Mouse (Mus musculus): ENCODE measurements around the gene Cdc16. TPM values are rescaled to one million over a fixed set of nuclear protein-coding genes. Genes with fewer than 3 reads are reported as not detected.
A peak's percentile ranks its signal among the peaks of the same experiment; 100 is the strongest.
"Not testable (repeated sequence)": the region's sequence is repeated elsewhere in the genome, so short reads cannot be mapped to it uniquely, and the experiment has no call there.

Cdc16 gene
- 40.1 and 41.2 TPM in 2 replicates for polyA plus RNA-seq (2015; fragmentation: Nextera tagmentation; extraction: Ambion mirVana)

DNA sequence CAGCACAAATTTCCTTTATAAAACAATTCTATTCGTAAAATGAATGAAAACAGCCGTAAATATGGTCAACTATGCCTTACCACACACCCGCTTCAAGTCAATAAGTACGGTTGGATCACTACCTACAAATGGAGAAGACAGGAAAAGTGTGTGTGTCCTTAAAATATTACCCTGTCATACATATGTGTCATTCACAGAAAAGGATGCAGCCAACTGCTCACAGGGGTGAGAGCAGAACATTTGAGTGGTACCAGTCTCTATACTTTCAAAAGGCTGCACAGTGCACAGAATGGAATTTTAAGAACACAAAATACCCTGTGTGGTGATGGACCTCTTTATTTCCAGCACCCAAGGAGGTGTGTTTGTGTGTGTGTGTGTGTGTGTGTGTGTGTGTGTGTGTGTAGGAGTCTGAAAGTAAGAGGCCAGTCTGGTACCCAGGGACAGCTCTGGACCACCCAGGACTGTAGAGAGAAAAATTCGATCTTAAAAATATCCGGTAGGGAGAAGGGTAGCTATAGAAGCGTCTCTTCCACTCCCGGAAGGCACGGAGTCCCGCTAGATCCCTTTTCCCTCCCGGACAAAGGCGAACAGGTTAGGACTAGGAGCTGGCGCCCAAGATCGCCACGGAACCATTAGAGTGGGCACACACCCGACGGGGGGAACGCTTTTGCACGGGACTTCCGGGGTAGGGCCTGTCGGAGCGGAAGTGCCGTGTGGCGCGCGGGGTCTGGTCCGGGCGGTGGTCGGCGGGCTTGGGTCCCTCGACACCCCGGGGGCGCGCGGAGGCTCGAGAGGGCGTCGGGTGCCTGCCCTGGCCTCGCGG, at the start of gene Cdc16:
Gene Cdc16, plus strand, starts transcription at position 695 of the 823 bp plus-strand sequence.
- H3K27ac ChIP-seq (ENCODE audit: low read length) = peak within 1 kb of the TSS; percentile 82
- H3K9ac ChIP-seq (ENCODE audit: low read depth, low read length) = peak within 1 kb of the TSS; percentile 94
- no peaks in the 10 kb centered on the region for H3K27me3 ChIP-seq (ENCODE audit: control insufficient read depth, insufficient read depth, low read depth, low read length)
- WGBS (ENCODE audit: insufficient replicate concordance) = 8% methylated on average over 40 of the region's 40 CpGs
- peak within 1 kb of the TSS; percentile 83 for H3K4me2 ChIP-seq (ENCODE audit: low read depth, low read length)
- peak; percentile 91 for ATAC-seq (ENCODE audit: low read depth)
- H3K9me3 ChIP-seq (replicated peaks; ENCODE audit: control insufficient read depth, low read length) = no peaks in the 10 kb centered on the region
- peaks cover 14% of the 10 kb centered on the region for H3K4me1 ChIP-seq (ENCODE audit: control insufficient read depth, low read depth, low read length)
- H3K36me3 ChIP-seq (ENCODE audit: control insufficient read depth, insufficient read depth) = peaks cover 8% of the 10 kb centered on the region; the same call in 1 of the 2 replicates
- peak within 1 kb of the TSS; percentile 93 for H3K4me3 ChIP-seq (ENCODE audit: low read depth, low read length)

DNA sequence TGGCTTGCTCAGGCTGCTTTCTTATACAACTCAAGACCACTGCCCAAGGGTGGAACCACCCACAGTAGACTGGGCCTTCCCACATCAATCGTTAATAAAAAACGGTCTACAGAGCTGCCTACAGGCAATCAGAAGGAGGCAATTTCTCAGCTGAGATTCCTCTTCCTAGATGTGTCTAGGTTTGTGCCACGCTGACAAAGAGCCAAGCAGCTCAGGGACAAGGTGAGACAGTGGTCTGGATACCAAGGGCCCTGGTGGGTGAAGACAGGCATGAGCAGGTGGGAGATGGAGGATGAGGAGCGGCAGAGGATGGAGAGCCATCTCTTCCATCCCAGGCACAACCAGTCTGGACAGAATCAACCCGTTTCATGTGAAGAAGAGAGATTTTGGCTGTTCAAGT, 49.0 kb upstream of the Cdc16 start:
- Histone ChIP-seq H3K27me3 (ENCODE audit: control insufficient read depth, insufficient read depth, low read depth, low read length) (no peaks in the 10 kb centered on the region), H3K4me1 (ENCODE audit: control insufficient read depth, low read depth, low read length) (no peaks in the 10 kb centered on the region), H3K36me3 (ENCODE audit: control insufficient read depth, insufficient read depth) (no peaks in the 10 kb centered on the region), H3K9me3 (replicated peaks; ENCODE audit: control insufficient read depth, low read length) (no peaks in the 10 kb centered on the region), H3K4me2 (ENCODE audit: low read depth, low read length) (no peak overlapping the region), H3K4me3 (ENCODE audit: low read depth, low read length) (no peak overlapping the region), H3K9ac (ENCODE audit: low read depth, low read length) (no peak overlapping the region), H3K27ac (ENCODE audit: low read length) (no peak overlapping the region)
- 66% methylated on average over 5 of the region's 5 CpGs for WGBS (ENCODE audit: insufficient replicate concordance)
- ATAC-seq (ENCODE audit: low read depth) = no peak

DNA sequence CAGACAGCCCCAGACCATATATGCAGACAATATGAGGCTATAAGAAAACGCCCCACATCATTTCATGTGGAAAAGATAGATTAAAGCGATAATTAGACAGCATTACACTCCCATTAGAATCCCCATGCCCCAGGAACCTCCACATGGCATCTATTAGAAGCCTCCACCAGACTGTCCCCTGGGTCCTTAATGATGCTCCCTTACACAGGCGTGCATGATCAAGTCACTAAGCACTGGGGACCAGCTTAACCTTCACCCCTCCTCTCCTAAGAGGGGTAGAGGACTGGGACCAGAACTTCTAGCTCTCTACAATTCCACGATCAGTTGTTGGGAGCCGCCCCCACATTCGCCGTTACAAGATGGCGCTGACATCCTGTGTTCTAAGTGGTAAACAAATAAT, 38.5 kb upstream of the Cdc16 start:
- no peak for ATAC-seq (ENCODE audit: low read depth)
- H3K9me3 ChIP-seq (replicated peaks; ENCODE audit: control insufficient read depth, low read length) = no peaks in the 10 kb centered on the region
- H3K36me3 ChIP-seq (ENCODE audit: control insufficient read depth, insufficient read depth) = no peaks in the 10 kb centered on the region
- H3K27ac ChIP-seq (ENCODE audit: low read length) = no peak overlapping the region
- no peaks in the 10 kb centered on the region for H3K27me3 ChIP-seq (ENCODE audit: control insufficient read depth, insufficient read depth, low read depth, low read length)
- H3K4me2 ChIP-seq (ENCODE audit: low read depth, low read length) = no peak overlapping the region
- WGBS (ENCODE audit: insufficient replicate concordance) = 79% methylated on average over 8 of the region's 8 CpGs
- no peak overlapping the region for H3K9ac ChIP-seq (ENCODE audit: low read depth, low read length)
- H3K4me1 ChIP-seq (ENCODE audit: control insufficient read depth, low read depth, low read length) = no peaks in the 10 kb centered on the region
- no peak overlapping the region for H3K4me3 ChIP-seq (ENCODE audit: low read depth, low read length)

DNA sequence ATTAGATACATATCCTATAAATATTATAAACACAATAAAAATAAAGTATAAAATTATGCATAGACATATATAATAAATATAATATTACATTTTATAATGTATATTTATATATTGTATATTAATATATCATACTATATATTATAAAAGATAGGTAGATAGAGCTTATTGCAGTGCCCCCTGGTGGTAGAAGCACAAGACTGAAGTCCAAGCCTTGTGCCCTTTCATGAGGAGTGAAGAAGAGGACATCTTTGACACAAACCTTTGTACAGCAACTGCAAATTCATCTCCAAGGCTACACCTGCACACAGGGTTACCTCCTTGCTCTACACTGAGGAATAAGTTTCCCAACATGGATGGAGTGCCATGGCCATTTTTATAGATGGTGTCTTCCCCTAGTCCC, 31.8 kb upstream of the Cdc16 start:
- H3K36me3 ChIP-seq (ENCODE audit: control insufficient read depth, insufficient read depth) = no peaks in the 10 kb centered on the region
- H3K4me3 ChIP-seq (ENCODE audit: low read depth, low read length) = no peak overlapping the region
- no peak for ATAC-seq (ENCODE audit: low read depth)
- H3K9me3 ChIP-seq (replicated peaks; ENCODE audit: control insufficient read depth, low read length) = no peaks in the 10 kb centered on the region
- H3K4me1 ChIP-seq (ENCODE audit: control insufficient read depth, low read depth, low read length) = no peaks in the 10 kb centered on the region
- H3K9ac ChIP-seq (ENCODE audit: low read depth, low read length) = no peak overlapping the region
- H3K27ac ChIP-seq (ENCODE audit: low read length) = no peak overlapping the region
- no peaks in the 10 kb centered on the region for H3K27me3 ChIP-seq (ENCODE audit: control insufficient read depth, insufficient read depth, low read depth, low read length)
- H3K4me2 ChIP-seq (ENCODE audit: low read depth, low read length) = no peak overlapping the region

DNA sequence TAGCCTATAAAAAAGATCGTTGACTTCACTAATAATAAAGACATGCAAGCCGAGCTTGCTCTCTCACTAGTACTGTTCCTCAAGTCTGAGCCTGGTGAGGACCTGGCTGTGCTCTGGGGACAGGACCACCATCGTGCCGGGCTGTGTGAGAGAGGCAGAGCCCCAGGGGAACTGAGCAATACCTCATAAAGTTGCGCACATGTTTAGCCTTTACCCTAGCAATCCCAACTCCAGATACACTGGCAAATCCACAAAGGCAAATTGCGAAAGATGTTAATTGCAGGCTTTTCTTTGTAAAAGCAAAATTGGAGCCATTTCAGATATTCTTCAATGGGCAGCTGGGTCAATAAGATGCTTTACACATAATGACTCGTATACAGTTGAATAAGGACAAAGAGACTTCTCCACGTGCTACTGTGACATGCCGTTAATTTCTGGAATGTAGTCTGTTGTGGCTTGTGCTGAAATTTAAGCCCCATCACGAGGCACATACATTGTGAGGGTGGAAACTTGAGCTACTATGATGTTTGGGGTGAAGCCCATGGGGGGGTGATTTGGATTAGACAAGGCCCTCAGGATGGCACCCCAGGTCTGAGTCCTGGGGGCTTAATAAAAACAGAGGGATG, 29.9 kb upstream of the Cdc16 start:
- H3K4me1 ChIP-seq (ENCODE audit: control insufficient read depth, low read depth, low read length) = no peaks in the 10 kb centered on the region
- no peak overlapping the region for H3K4me2 ChIP-seq (ENCODE audit: low read depth, low read length)
- WGBS (ENCODE audit: insufficient replicate concordance) = 62% methylated on average over 10 of the region's 10 CpGs
- ATAC-seq (ENCODE audit: low read depth) = no peak
- no peak overlapping the region for H3K9ac ChIP-seq (ENCODE audit: low read depth, low read length)
- H3K27ac ChIP-seq (ENCODE audit: low read length) = no peak overlapping the region
- H3K27me3 ChIP-seq (ENCODE audit: control insufficient read depth, insufficient read depth, low read depth, low read length) = no peaks in the 10 kb centered on the region
- no peaks in the 10 kb centered on the region for H3K9me3 ChIP-seq (replicated peaks; ENCODE audit: control insufficient read depth, low read length)
- H3K36me3 ChIP-seq (ENCODE audit: control insufficient read depth, insufficient read depth) = no peaks in the 10 kb centered on the region
- H3K4me3 ChIP-seq (ENCODE audit: low read depth, low read length) = no peak overlapping the region

DNA sequence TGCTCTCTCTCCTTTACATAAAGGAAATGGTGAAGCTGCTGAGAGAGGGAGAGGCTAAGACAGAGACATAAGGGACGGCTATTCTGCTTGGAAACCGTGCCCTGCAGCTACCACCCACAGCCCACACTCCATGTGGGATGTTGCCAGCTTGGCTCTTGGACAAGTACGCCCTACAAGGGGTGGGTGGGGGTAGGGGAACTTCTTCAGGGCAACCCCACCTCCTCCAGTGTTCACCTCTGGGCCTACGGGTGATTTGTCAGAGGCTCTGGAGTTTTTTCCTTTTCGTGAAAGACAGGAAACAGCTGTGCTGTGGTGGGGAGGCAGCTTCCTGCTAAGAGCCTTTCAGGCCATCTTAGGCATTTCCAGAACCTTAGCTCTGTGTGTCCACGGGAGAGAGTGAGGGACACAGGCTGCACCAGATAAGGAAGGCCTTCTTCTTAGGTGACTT, 17.1 kb upstream of the Cdc16 start:
- H3K4me3 ChIP-seq (ENCODE audit: low read depth, low read length) = no peak overlapping the region
- ATAC-seq (ENCODE audit: low read depth) = peak; percentile 58
- H3K27ac ChIP-seq (ENCODE audit: low read length) = peak overlapping the region; percentile 80
- no peaks in the 10 kb centered on the region for H3K36me3 ChIP-seq (ENCODE audit: control insufficient read depth, insufficient read depth)
- H3K9ac ChIP-seq (ENCODE audit: low read depth, low read length) = peak overlapping the region; percentile 32; the same call in 1 of the 2 replicates
- WGBS (ENCODE audit: insufficient replicate concordance) = 12% methylated on average over 6 of the region's 6 CpGs
- H3K27me3 ChIP-seq (ENCODE audit: control insufficient read depth, insufficient read depth, low read depth, low read length) = no peaks in the 10 kb centered on the region
- peak overlapping the region; percentile 51 for H3K4me2 ChIP-seq (ENCODE audit: low read depth, low read length)
- peaks cover 25% of the 10 kb centered on the region for H3K4me1 ChIP-seq (ENCODE audit: control insufficient read depth, low read depth, low read length)
- no peaks in the 10 kb centered on the region for H3K9me3 ChIP-seq (replicated peaks; ENCODE audit: control insufficient read depth, low read length)

DNA sequence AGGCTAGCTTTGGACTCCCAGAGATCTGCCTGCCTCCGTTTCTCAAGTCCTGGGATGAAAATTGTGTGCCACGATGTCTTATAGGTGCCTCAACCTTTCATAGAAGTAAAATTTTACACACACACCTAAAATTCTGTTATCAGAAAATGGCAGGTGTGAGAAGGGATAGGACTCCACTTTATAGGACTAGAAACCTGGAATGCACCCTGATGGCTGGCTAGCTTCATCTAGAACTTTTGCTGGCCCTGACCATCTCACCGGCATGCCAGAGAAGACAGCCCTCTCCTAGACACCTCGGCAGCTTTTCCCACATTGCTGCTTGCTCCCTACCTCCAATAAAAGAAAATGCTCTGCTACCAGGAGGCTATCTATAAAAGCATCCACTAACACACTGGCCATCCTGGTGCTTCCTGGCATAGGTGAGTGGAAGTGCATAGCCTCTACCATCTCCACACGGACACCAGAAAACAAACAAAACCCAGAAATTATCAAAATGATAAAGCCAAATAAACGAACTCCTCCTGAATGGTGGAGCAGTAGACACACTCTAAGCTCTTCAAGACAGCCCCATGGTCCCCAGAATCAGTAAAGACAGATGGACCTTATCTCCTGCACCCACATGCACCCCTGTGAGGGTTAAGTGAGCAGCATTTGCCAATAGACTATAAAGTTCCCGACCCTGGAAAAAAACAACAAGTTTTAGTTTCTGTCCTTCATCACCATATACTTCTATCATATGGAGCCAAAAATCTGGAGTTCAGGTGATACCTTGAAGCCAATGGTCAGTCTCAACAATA, 16.5 kb upstream of the Cdc16 start:
- Histone ChIP-seq H3K4me3 (ENCODE audit: low read depth, low read length) (no peak overlapping the region), H3K4me1 (ENCODE audit: control insufficient read depth, low read depth, low read length) (peaks cover 25% of the 10 kb centered on the region), H3K27ac (ENCODE audit: low read length) (peak overlapping the region; percentile 80), H3K4me2 (ENCODE audit: low read depth, low read length) (peak overlapping the region; percentile 51), H3K9ac (ENCODE audit: low read depth, low read length) (peak overlapping the region; percentile 32; the same call in 1 of the 2 replicates), H3K9me3 (replicated peaks; ENCODE audit: control insufficient read depth, low read length) (no peaks in the 10 kb centered on the region), H3K36me3 (ENCODE audit: control insufficient read depth, insufficient read depth) (no peaks in the 10 kb centered on the region), H3K27me3 (ENCODE audit: control insufficient read depth, insufficient read depth, low read depth, low read length) (no peaks in the 10 kb centered on the region)
- peak; percentile 96 for ATAC-seq (ENCODE audit: low read depth)
- WGBS (ENCODE audit: insufficient replicate concordance) = 29% methylated on average over 7 of the region's 7 CpGs

DNA sequence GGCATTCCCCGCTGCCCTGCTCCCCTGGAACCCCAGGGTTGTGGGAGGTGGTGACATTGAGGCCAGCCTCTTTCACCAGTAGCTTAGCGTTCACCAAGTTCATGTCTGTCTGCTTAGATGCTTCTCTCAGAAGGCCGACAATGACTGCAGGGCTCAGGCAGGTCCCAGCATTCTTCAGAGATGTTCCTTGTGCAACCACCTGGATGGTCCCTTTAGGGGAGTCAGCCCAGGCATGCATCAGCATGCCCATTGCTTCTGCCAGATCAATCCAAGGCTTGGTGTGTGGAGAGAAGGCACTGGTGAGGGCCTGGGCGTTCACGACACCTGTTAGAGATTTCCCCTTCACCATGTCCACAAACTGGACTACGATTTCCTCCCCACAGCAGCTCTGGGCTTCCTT, 11.3 kb upstream of the Cdc16 start:
- 76% methylated on average over 4 of the region's 6 CpGs for WGBS (ENCODE audit: insufficient replicate concordance)
- not testable (repeated sequence) for H3K27ac ChIP-seq (ENCODE audit: low read length); ATAC-seq (ENCODE audit: low read depth); H3K9me3 ChIP-seq (replicated peaks; ENCODE audit: control insufficient read depth, low read length); H3K36me3 ChIP-seq (ENCODE audit: control insufficient read depth, insufficient read depth); H3K4me2 ChIP-seq (ENCODE audit: low read depth, low read length); H3K4me3 ChIP-seq (ENCODE audit: low read depth, low read length); H3K9ac ChIP-seq (ENCODE audit: low read depth, low read length); H3K27me3 ChIP-seq (ENCODE audit: control insufficient read depth, insufficient read depth, low read depth, low read length)
- H3K4me1 ChIP-seq (ENCODE audit: control insufficient read depth, low read depth, low read length) = peaks cover 12% of the 10 kb centered on the region
